Mouse (Mus musculus) neural tube, embryonic 10.5 days (tissue): ENCODE data around the gene Lipo1.
"Not testable (repeated sequence)": the region's sequence is repeated elsewhere in the genome, so short reads cannot be mapped to it uniquely, and the experiment has no call there.

Source experiments
- DNase-seq: peaks from one replicate; pipeline ENCODE4 v3.0.0-alpha.2; 2017; ENCODE audit warnings: low spot score; ENCODE audit errors: extremely low spot score

Lipo1 gene

DNA sequence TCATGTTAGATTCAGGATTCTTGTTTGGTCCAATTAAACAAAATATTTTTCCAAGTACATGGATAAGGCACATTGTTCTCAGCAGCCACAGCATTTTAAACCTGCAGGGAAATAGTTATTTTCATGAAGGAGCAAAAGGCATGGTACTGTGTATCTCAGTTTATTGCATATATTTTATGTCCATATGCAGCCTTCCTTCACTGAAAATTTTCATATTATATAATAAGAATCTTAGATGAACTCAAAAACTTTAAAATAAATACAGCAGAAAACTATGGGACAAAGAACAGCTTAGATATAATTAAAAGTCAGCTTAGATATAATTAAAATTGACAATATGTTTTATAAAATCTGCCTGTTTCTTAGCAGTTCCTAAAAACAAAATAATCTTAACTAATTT lies at the start of gene Lipo1:
TSS of gene Lipo1 (minus strand) at position 101 of the 400 bp plus-strand sequence.
- not testable (repeated sequence) for DNase-seq

DNA sequence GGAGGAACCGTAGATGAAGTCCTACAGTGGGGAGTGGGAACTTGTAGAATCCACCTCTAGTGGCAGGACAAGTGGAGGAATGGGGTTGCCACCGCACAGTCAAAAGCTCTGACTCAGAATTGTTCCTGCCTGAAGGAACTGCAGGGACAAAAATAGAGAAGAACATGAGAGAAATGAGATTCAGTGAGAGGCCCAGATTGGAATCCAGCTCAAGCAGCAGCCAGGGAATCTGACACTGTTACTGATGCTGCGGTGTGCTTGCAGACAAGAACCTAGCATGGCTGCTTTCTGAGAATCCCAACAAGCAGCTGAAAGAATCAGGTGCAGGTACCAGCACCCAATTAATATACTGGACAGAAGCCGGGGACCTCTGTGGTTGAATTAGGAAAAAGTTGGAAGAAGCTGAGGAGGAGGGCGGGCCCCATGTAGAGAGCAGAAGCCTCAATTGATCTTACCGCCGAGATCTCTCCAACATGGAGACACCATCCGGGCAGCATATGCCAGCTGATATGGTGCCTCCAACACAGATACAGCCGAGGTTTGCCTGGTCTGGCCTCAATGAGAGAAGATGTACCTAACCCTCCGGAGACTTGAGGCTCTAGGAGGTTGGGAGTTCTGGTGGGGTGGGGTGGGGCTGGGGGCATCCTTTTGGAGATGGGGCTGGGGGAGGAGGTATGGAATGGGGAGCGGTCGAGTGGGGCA lies 532 bp downstream of the Lipo1 start:
- DNase-seq: no peak

- DNase-seq: peak; percentile 15
Measured at GRCm38 (mm10) chr19:33761287-33762086, 25.8 kb downstream of the Lipo1 start, which contains the start of gene Lipo3. TSS of gene Lipo3 (minus strand) at chr19:33761951.

GRCm38 (mm10) chr19:33751259-33751658 lies 36.0 kb downstream of the Lipo1 start, which contains the start of gene Lipo2:
TSS of gene Lipo2 (minus strand) at chr19:33751359.
- DNase-seq: not testable (repeated sequence)
